Mouse (Mus musculus): Measurements from ENCODE around the gene Sos1. TPM values are rescaled to one million over a fixed set of nuclear protein-coding genes. Genes with fewer than 3 reads are reported as not detected.

Sos1 gene
- total and polyA plus RNA-seq, 3 experiments = 4.0 to 10.7 (median 4.7) TPM

GRCm38 (mm10) chr17:80518811-80519210, 38.6 kb upstream of the Sos1 start:
- no peaks in the 10 kb centered on the region for H3K79me2 ChIP-seq (replicated peaks; ENCODE audit: control insufficient read depth, extremely low read depth, insufficient read depth, poor library complexity, severe bottlenecking)
- in situ Hi-C loops (cut with MboI; ENCODE audit: low pct_ligation_motif_present, low pct_unique_long_range_greater_than_20kb, low sequenced_read_pairs) = no loop called here
- no peak overlapping the region for H3K27ac ChIP-seq (ENCODE audit: insufficient read depth, low read depth)
- no peak overlapping the region for H3K9ac ChIP-seq (ENCODE audit: insufficient read depth, low read depth)
- H3K4me1 ChIP-seq (ENCODE audit: control insufficient read depth in 1 of 2, insufficient read depth in 2 of 2) = peaks cover 5 to 15% of the 10 kb centered on the region in 2 experiments
- no peaks in the 10 kb centered on the region for H3K36me3 ChIP-seq (replicated peaks in 1 of 2; ENCODE audit: control insufficient read depth in 1 of 2, insufficient read depth in 1 of 2, low read length in 1 of 2)
- TF ChIP-seq ZC3H11A (IDR thresholded peaks at IDR 0.05; ENCODE audit: low read depth, low read length) (no peak), ZNF384 (IDR thresholded peaks at IDR 0.05; ENCODE audit: low read depth, low read length) (no peak), ELF1 (IDR thresholded peaks at IDR 0.05; ENCODE audit: low read depth, low read length) (no peak), HCFC1 (IDR thresholded peaks at IDR 0.05; ENCODE audit: low read depth, low read length) (no peak), JUN (IDR thresholded peaks at IDR 0.05; ENCODE audit: insufficient read depth, low read depth, low read length) (no peak), JUND (conservative IDR thresholded peaks at IDR 0.05; ENCODE audit: low read depth, low read length) (no peak), TCF12 (IDR thresholded peaks at IDR 0.05; ENCODE audit: low read depth, low read length) (no peak), ZMIZ1 (IDR thresholded peaks at IDR 0.05; ENCODE audit: low read depth, low read length) (no peak), ZKSCAN1 (IDR thresholded peaks at IDR 0.05; ENCODE audit: borderline replicate concordance, low read depth, low read length) (no peak), BHLHE40 (IDR thresholded peaks at IDR 0.05; ENCODE audit: low read depth, low read length) (no peak), EP300 (IDR thresholded peaks at IDR 0.05; ENCODE audit: low read length) (no peak), IRF4 (IDR thresholded peaks at IDR 0.05; ENCODE audit: low read depth, low read length) (no peak), RCOR1 (conservative IDR thresholded peaks at IDR 0.05; ENCODE audit: low read depth, low read length) (no peak), NRF1 (IDR thresholded peaks at IDR 0.05; ENCODE audit: low read depth, low read length) (no peak), USF2 (conservative IDR thresholded peaks at IDR 0.05; ENCODE audit: low read depth, low read length) (no peak), ETS1 (conservative IDR thresholded peaks at IDR 0.05; ENCODE audit: low read depth, low read length) (no peak), UBTF (IDR thresholded peaks at IDR 0.05; ENCODE audit: low read depth, low read length) (no peak), KAT2A (IDR thresholded peaks at IDR 0.05; ENCODE audit: insufficient replicate concordance, low read length) (no peak), CTCF (conservative IDR thresholded peaks at IDR 0.05 in 1 of 2, IDR thresholded peaks at IDR 0.05 in 1 of 2; ENCODE audit: low read depth in 2 of 2, low read length in 2 of 2) (no peak), SMC3 (IDR thresholded peaks at IDR 0.05; ENCODE audit: low read depth, low read length) (no peak)
- no peak overlapping the region for H3K4me3 ChIP-seq (replicated peaks in 1 of 3; ENCODE audit: low read depth in 2 of 3, low read length in 2 of 3, poor library complexity in 1 of 3)
- DNase-seq (ENCODE audit: extremely low read depth) = no peak
- H3K27me3 ChIP-seq (replicated peaks) = no peaks in the 10 kb centered on the region
- dilution Hi-C loops (cut with MboI; ENCODE audit: extremely low pct_ligation_motif_present, extremely low pct_unique_long_range_greater_than_20kb, low sequenced_read_pairs) = no loop called here
- H3K9me3 ChIP-seq (replicated peaks; ENCODE audit: low read length) = no peaks in the 10 kb centered on the region
- no peak overlapping the region for H3K4me2 ChIP-seq (ENCODE audit: insufficient read depth, low read depth, poor library complexity, severe bottlenecking)

- no peak overlapping the region for H3K4me2 ChIP-seq (ENCODE audit: insufficient read depth, low read depth, poor library complexity, severe bottlenecking)
- H3K4me1 ChIP-seq (ENCODE audit: control insufficient read depth in 1 of 2, insufficient read depth in 2 of 2) = peaks cover 5 to 19% of the 10 kb centered on the region in 2 experiments
- no peaks in the 10 kb centered on the region for H3K27me3 ChIP-seq (replicated peaks)
- peaks cover 3% of the 10 kb centered on the region for H3K9me3 ChIP-seq (replicated peaks; ENCODE audit: low read length)
- H3K4me3 ChIP-seq (replicated peaks in 1 of 3; ENCODE audit: low read depth in 2 of 3, low read length in 2 of 3, poor library complexity in 1 of 3) = no peak overlapping the region
- H3K27ac ChIP-seq (ENCODE audit: insufficient read depth, low read depth) = no peak overlapping the region
- no peaks in the 10 kb centered on the region for H3K36me3 ChIP-seq (replicated peaks in 1 of 2; ENCODE audit: control insufficient read depth in 1 of 2, insufficient read depth in 1 of 2, low read length in 1 of 2)
- no peak for DNase-seq (ENCODE audit: extremely low read depth)
- TF ChIP-seq ELF1 (IDR thresholded peaks at IDR 0.05; ENCODE audit: low read depth, low read length) (no peak), CTCF (conservative IDR thresholded peaks at IDR 0.05 in 1 of 2, IDR thresholded peaks at IDR 0.05 in 1 of 2; ENCODE audit: low read depth in 2 of 2, low read length in 2 of 2) (peak in 1 of 2 experiments; percentile 61; a peak in 2 of 4 replicates), NELFE (IDR thresholded peaks at IDR 0.05; ENCODE audit: low read depth, low read length) (no peak), RCOR1 (conservative IDR thresholded peaks at IDR 0.05; ENCODE audit: low read depth, low read length) (no peak), MXI1 (IDR thresholded peaks at IDR 0.05; ENCODE audit: low read depth, low read length) (no peak), UBTF (IDR thresholded peaks at IDR 0.05; ENCODE audit: low read depth, low read length) (no peak), NRF1 (IDR thresholded peaks at IDR 0.05; ENCODE audit: low read depth, low read length) (no peak), EP300 (IDR thresholded peaks at IDR 0.05; ENCODE audit: low read length) (no peak), MAZ (IDR thresholded peaks at IDR 0.05; ENCODE audit: low read depth, low read length) (no peak), HCFC1 (IDR thresholded peaks at IDR 0.05; ENCODE audit: low read depth, low read length) (no peak), CHD2 (IDR thresholded peaks at IDR 0.05; ENCODE audit: low read length) (no peak), SMC3 (IDR thresholded peaks at IDR 0.05; ENCODE audit: low read depth, low read length) (peak; percentile 66), TCF12 (IDR thresholded peaks at IDR 0.05; ENCODE audit: low read depth, low read length) (0 out of 2 replicates have a peak, but pooled peaks have one; percentile 15), MAX (IDR thresholded peaks at IDR 0.05; ENCODE audit: low read length) (no peak), BHLHE40 (IDR thresholded peaks at IDR 0.05; ENCODE audit: low read depth, low read length) (no peak), JUN (IDR thresholded peaks at IDR 0.05; ENCODE audit: insufficient read depth, low read depth, low read length) (no peak), JUND (conservative IDR thresholded peaks at IDR 0.05; ENCODE audit: low read depth, low read length) (no peak), TBP (conservative IDR thresholded peaks at IDR 0.05; ENCODE audit: low read depth, low read length) (no peak), IRF4 (IDR thresholded peaks at IDR 0.05; ENCODE audit: low read depth, low read length) (no peak), RAD21 (IDR thresholded peaks at IDR 0.05; ENCODE audit: low read depth, low read length) (peak; percentile 46), KAT2A (IDR thresholded peaks at IDR 0.05; ENCODE audit: insufficient replicate concordance, low read length) (no peak), ZNF384 (IDR thresholded peaks at IDR 0.05; ENCODE audit: low read depth, low read length) (no peak), ZKSCAN1 (IDR thresholded peaks at IDR 0.05; ENCODE audit: borderline replicate concordance, low read depth, low read length) (no peak)
- H3K9ac ChIP-seq (ENCODE audit: insufficient read depth, low read depth) = no peak overlapping the region
- dilution Hi-C loops (cut with MboI; ENCODE audit: extremely low pct_ligation_motif_present, extremely low pct_unique_long_range_greater_than_20kb, low sequenced_read_pairs) = no loop called here
- in situ Hi-C loops (cut with MboI; ENCODE audit: low pct_ligation_motif_present, low pct_unique_long_range_greater_than_20kb, low sequenced_read_pairs) = no loop called here
- no peaks in the 10 kb centered on the region for H3K79me2 ChIP-seq (replicated peaks; ENCODE audit: control insufficient read depth, extremely low read depth, insufficient read depth, poor library complexity, severe bottlenecking)
Measured at GRCm38 (mm10) chr17:80517244-80517643, 37.0 kb upstream of the Sos1 start.

All from CH12.LX (cell line).